Mouse (Mus musculus) megakaryocyte, embryonic 14.5 days (primary cell): ENCODE measurements around the gene Flcn.

ENCODE experiments used
- FLI1 ChIP-seq: IDR thresholded peaks from 2 replicates; pipeline ENCODE4 v1.6.1; 2012; ENCODE audit warnings: low read length, inconsistent platforms, mixed read lengths
- GATA1 ChIP-seq: IDR thresholded peaks from 3 replicates; pipeline ENCODE4 v1.6.1; 2012; ENCODE audit warnings: mixed read lengths, low read length, inconsistent platforms, borderline replicate concordance

- TF ChIP-seq GATA1: no peak
- TF ChIP-seq FLI1: no peak
Measured at GRCm38 (mm10) chr11:59756351-59756750, 53.5 kb downstream of the Flcn start.
